Mouse (Mus musculus) spleen, adult 2 months (tissue): Measurements from ENCODE around the gene Macrod2.

Experiments
- CTCF ChIP-seq: fragments of 200-500 bp; IDR thresholded peaks from 2 replicates; pipeline ENCODE4 v1.5.1; 2011; ENCODE audit warnings: mild to moderate bottlenecking, inconsistent platforms; ENCODE audit not compliant: insufficient read depth, insufficient read length, insufficient replicate concordance; ENCODE audit errors: extremely low read depth
- POLR2A ChIP-seq: fragments of 200-500 bp; IDR thresholded peaks from 2 replicates; pipeline ENCODE4 v1.6.1; 2011; ENCODE audit warnings: low read depth, low read length, inconsistent platforms

DNA sequence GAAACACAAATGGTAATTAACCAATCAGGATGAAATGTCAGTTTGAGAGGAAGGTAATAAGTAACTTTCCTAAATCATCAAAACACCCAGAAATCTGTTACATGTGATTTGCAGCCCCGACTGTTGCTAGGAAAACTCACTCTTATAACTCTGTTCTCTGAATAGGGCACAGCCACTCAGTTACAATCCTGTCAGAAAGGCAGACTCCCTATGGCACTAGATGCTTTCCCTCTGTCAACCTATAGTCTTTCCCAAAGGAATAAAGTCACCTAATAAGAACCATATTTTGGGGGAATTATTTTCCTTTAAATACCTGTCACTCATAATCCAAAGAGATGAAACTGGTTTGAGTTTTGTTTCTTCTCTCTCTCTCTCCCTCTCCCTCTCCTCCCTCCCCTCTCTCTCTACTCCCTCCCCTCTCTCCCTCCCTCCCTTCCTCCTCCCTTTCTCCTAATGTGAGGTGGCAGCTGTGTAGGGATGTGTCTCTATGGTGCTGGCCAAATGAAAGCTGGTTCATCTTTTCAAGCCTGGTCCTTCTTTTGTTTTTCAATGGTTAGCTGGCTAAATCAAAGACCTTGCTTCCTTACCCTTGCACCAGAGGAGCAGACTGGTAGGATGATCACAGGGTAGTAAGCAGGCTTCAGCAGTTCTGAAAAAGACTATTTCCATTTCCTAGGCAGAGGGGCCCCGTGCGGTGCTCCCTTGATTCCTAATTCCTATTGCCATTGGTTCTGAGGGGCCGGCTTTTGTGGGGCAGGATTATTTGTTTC is 661.8 kb downstream of the Macrod2 start:
- TF ChIP-seq CTCF (no peak), POLR2A (no peak)
